Mouse (Mus musculus): ENCODE data around the gene Rasgef1b. TPM values are rescaled to one million over a fixed set of nuclear protein-coding genes. Genes with fewer than 3 reads are reported as not detected.
A peak's percentile ranks its signal among the peaks of the same experiment; 100 is the strongest.

Rasgef1b gene
- total RNA-seq, 1 experiment from 2014 or later: 7.2 TPM

GRCm38 (mm10) chr5:99447481-99447880, 281.4 kb downstream of the Rasgef1b start:
- DNase-seq: no peak

- no peak for DNase-seq
Observed at GRCm38 (mm10) chr5:99445242-99445641, 283.6 kb downstream of the Rasgef1b start.

GRCm38 (mm10) chr5:99444777-99445176, 284.1 kb downstream of the Rasgef1b start:
- no peak for DNase-seq

GRCm38 (mm10) chr5:99440109-99440508, 288.8 kb downstream of the Rasgef1b start:
- DNase-seq: no peak

GRCm38 (mm10) chr5:99438526-99438925, 290.3 kb downstream of the Rasgef1b start:
- DNase-seq: no peak

- DNase-seq: no peak
Observed at GRCm38 (mm10) chr5:99434226-99434625, 294.6 kb downstream of the Rasgef1b start.

GRCm38 (mm10) chr5:99432471-99432870, 296.4 kb downstream of the Rasgef1b start:
- DNase-seq: peak; percentile 53

- no peak for DNase-seq
Observed at GRCm38 (mm10) chr5:99429273-99429672, 299.6 kb downstream of the Rasgef1b start.

- DNase-seq: no peak
Observed at GRCm38 (mm10) chr5:99428648-99429047, 300.2 kb downstream of the Rasgef1b start.

- no peak for DNase-seq
Observed at GRCm38 (mm10) chr5:99423271-99423670, 305.6 kb downstream of the Rasgef1b start.

GRCm38 (mm10) chr5:99422856-99423255, 306.0 kb downstream of the Rasgef1b start:
- no peak for DNase-seq

- no peak for DNase-seq
Observed at GRCm38 (mm10) chr5:99422092-99422491, 306.8 kb downstream of the Rasgef1b start.

GRCm38 (mm10) chr5:99419872-99420271, 309.0 kb downstream of the Rasgef1b start:
- no peak for DNase-seq

GRCm38 (mm10) chr5:99416902-99417301, 312.0 kb downstream of the Rasgef1b start:
- DNase-seq: no peak

GRCm38 (mm10) chr5:99415676-99416075, 313.2 kb downstream of the Rasgef1b start:
- DNase-seq: no peak

GRCm38 (mm10) chr5:99415049-99415448, 313.8 kb downstream of the Rasgef1b start:
- no peak for DNase-seq

- DNase-seq: no peak
Observed at GRCm38 (mm10) chr5:99414293-99414692, 314.6 kb downstream of the Rasgef1b start.

- no peak for DNase-seq
Observed at GRCm38 (mm10) chr5:99413851-99414250, 315.0 kb downstream of the Rasgef1b start.

GRCm38 (mm10) chr5:99413391-99413790, 315.5 kb downstream of the Rasgef1b start:
- DNase-seq: no peak

GRCm38 (mm10) chr5:99404403-99405170, 324.3 kb downstream of the Rasgef1b start:
- DNase-seq: no peak

- DNase-seq: no peak
Observed at GRCm38 (mm10) chr5:99403325-99403724, 325.5 kb downstream of the Rasgef1b start.

GRCm38 (mm10) chr5:99402784-99403183, 326.1 kb downstream of the Rasgef1b start:
- no peak for DNase-seq

GRCm38 (mm10) chr5:99402297-99402696, 326.6 kb downstream of the Rasgef1b start:
- no peak for DNase-seq

All from adrenal gland, postnatal 25 days (tissue).